Mouse (Mus musculus) CD8-positive naive resting alpha-beta T cell, adult 2 months (primary cell): ENCODE measurements around the gene Arl4c.

Experiments used
- DNase-seq, 2 experiments: peaks; one replicate each; pipeline ENCODE4 v3.0.0; 2022; ENCODE audit warnings: low read depth in 2 of 2, low spot score in 2 of 2

Gene Arl4c

DNA sequence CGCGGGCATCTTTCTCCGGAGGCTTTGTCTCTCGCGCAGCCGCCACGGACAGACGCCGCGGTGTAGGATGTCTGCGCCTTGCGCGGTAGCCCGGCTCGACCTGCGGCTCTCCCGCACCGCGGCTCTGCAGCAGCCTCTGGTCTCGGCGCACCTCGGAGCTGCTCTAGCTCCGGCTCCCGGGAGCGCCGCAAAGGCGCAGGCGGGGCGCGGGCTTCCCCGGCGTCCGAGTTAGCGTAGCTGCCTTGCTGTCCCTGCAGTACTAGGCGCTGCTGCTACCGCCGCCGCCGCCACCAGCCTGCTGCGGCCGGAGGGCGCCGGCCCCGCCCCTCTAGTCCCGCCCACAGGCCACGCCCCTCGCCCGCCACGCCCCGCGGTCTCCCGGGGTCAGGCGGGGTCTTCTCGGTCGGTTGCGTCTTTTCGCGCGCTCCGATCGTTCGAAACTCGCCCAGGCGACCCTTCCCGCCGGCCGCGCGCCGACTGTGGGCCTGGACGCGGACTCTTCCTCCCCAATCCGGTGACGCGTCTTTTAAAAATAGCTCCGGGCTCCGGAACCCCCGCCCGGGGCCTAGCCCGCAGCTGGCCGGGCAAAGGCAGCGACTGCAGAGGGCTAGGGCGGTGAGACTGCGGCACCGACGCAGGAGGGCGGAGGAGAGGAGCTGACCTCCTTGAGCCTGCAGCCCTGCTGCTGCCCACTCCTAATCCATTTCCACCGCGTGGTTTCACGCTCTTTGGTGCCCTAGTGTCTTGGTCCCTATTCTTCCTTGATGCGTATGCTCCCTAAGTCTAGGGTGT, at the start of gene Arl4c:
TSS of gene Arl4c (minus strand) at position 352 of the 792 bp plus-strand sequence.
- DNase-seq = peak; percentile 70 to 74

DNA sequence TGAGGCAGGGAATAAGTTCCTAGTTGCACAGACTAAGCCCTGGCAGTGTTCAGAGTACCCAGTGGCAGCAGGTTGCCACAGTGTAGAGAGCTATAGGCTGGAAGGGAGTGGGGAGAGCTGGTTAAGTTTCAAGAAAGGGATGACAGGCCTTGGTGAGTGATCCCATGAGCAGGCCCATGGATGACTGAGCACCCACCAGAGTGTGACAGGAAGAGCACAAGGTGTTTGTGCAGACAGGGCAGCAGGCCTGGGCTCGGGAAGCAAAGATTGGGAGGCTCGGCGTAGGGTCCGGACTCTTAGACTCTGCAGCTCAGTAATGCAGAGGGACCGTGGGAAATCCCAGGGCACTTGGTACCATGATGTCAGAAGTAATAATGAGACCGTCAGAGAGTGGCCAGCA, 49.3 kb upstream of the Arl4c start:
- no peak for DNase-seq

DNA sequence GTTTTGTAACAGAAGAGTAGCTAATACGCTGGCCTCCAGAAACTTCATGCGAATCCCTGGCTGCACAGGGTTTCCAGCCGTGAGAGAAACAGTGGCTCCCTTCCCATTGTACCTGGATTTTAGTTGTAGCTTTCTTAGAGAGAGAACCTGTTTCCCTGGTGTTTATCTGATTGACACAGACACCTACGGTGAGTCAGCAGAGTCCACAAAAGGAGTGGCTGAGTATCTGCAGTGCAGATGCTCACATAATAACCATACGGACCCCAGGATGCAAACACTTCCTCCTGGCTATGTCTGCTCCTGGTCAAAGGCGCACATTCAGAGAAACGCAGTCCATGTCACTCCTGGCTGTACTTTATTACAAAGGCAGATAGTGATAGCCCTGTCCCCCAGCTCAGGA, 48.6 kb upstream of the Arl4c start:
- no peak for DNase-seq

DNA sequence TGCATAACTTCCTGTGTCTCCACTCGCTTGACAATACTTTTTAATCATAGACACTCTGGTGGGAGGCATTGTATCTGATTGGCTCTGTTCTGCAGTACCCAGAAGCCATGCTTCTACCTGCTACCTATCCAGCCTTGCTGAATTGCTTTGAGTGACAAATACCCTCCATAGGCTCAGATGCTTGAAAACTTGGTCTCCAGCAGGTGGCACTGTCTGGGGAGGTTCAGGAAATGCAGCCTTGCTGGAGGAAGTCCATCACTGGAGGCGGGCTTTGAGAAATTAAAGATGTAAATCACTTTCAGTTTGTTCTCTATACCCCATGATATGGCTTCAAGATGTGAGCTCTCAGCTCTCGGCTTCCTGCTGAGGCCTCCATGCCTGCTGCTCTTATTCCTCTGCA, 48.1 kb upstream of the Arl4c start:
- no peak for DNase-seq

DNA sequence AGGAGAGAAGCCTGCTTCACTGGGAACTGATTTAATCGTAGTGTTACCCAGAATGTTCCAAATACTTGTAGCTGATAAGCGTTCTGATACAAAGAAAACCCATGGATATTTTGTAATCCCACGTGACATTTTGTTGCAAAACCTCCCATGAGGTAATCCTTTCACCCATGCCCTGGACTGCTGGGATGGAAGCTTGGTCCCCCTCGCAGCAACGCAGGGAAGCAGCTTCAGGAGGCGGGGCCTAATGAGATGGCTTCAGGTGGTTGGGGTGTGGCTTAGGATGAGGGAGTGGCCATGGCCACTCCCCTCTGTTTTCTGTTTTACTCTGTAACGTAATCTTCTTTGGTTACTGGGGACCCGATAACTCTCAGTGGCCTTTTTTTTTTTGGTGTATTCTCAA, 47.1 kb upstream of the Arl4c start:
- DNase-seq = no peak

DNA sequence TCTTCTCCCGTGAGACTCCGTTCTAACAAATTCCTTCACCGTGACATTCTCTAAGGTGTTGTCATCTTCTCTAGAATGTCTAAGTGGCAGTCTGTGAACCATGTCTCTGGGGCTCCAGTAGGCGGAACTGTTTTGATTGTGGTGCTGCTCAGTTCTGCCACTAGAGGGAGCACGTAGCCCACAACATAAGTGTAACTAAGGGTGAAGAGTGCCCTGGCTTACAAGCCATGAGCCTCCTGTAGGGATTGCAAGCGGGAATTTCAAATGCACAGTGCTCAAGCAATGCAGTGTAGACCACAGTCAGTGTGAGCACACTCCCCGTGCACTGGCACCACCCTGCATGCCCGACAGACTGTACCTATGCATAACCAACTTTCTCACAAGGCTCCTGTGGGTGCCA, 43.2 kb upstream of the Arl4c start:
- peak; percentile 71 to 84 for DNase-seq

DNA sequence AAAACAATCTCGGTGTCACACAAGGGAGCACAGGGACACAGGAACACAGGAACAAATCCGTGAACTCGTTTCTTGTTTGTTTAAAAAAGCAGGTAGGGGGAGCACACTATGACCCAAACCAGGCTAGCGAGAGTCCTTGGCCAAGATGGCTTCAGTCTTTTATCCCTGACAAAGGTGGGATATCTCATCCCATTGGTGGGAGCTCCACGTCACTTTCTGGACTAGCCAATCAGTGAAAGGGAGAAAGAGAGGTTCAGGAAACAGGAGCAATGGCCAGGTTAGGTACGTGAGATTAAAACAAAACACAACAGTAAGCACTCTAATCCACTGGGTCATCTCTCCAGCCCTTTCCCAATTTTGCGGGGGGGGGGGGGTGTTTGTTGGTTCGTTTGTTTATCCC, 42.2 kb upstream of the Arl4c start:
- no peak for DNase-seq

DNA sequence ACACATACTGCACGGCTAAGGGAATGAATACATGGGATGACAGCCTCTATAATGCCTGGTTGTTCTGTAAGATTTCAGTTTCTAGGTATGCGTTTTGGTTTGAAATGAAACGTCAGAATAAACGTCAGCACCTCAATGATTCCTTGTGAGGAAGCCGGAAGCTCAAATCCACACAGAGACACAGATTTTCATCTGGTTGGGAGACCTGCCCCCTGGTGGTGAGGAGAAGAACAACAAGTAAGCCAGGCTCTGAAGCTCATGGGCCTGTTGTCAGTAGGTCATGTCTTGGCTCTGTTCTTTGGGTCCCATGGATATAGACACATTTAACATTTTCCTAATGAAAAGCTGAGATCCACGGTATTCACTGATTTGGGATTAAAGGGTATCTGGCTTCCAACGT, 40.4 kb upstream of the Arl4c start:
- DNase-seq = peak; percentile 55 to 62

DNA sequence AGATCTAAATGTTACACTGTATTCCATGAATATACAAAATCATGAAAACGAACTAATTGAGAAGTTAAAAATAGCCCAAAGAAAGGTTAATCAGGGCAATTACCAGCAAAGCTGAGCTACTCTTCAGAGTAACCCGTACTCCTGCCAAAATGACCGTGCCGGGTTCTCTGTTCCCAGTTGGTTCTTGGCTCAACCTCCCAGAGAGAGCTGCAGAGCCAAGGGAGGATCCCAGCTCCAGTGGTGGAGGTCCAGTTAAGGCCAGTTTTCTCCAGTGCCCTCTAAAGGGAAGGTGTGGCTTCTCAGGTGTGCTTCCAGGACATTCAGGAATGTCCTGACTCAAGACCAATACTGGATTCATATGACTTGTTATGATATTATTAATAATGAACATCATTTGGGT, 37.5 kb upstream of the Arl4c start:
- DNase-seq = no peak

DNA sequence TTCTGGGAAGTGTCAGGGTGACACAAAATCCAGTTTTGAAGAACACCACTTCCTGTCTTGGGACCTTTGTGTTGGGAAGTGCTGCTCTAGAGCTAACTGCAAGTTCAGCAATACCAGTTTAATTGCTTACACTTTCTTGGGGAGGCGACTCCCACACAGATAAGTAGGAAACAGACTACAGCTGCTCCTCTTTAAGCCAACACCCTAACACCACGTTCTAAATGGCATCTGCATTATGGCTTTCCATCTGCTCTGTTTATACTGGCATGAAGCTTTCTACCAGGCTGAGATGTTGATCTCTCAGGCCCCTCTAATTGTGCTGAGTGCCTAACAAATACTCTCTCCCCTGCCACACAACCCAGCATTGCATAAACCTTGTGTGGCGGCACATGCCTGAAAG, 36.9 kb upstream of the Arl4c start:
- no peak for DNase-seq

DNA sequence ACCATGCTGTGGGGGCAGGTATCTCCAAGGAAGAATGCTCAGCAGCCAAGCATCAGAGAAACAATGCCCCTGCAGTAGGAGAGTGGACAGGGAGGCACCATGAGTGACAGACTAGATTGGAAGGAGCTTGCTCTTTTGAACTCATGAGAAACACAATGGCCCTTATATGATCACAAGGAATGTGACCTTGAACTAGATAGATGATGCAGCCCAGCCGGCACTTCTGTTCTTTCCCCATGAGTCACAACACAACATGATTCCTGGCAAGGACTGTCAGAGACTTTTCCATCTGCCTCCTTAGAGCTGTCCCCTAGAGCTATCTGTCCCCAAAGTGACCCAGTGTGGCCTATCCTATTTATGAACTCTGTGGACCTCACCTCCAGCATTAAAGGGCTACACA, 27.5 kb upstream of the Arl4c start:
- DNase-seq = no peak

DNA sequence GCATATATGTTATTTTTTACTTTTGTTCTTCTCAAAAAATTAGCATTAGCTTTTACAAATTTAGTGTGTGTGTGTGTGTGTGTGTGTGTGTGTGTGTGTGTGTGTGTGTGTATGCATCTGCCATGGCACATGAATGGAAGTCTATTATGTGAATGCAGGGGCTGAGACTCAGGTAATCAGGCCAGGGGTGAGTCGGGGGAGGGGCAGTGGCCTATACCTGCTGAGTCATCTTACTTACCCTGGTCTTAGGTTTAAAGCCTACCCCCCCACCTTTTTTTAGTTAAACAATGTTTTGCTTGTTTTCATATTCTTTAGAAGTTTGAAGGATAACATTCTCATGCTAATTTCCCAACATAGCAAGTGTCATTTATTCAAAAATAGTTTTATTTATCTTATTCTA, 25.3 kb upstream of the Arl4c start:
- DNase-seq = no peak

DNA sequence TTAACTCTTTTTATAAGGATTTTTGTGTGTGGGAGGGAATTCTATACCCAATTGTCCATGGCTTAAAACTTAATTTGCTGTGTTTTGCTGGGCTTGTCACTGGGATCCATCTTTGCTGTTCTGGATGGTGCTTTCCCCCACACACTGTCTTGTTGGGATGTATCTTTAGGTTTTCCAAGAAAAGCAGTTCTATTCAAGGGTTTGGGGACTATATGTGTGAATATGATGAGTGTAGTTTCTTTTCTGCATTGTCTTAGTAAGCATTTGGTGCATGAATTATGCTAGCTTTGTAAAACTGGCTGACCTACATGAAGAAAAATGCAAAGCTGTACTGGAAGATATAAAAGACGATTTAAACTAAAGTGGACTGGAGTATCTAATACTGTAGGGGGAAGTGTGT, 23.7 kb upstream of the Arl4c start:
- no peak for DNase-seq

DNA sequence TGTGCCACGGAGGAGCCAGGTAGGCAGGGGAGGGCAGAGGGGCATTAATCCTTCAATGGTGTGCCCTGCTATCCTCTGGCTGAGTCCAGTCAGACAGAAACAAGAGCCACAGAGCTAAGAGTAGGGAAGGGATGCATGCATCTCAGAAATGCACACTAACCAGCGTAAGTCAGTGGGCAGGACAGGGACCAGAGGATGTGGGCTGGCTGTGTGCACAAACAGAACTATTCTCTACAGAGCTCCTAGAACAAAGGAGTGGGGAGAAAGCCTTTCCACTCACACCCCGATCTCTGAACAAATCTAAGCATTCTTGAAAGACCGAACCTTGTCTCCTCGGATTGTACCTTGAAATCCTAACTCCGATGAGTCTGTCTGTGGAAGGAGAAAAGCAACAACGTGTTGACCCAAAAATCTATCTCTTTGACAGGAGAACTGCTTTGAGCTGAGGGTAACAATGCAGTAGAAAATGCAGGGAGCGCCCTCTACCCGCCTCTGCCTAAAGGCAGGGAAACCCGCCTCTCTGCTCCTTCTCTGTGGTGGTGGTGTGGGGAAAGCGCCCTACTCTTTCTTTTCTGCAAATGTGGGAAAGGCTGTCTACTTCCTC, 18.7 kb upstream of the Arl4c start:
- DNase-seq = no peak

DNA sequence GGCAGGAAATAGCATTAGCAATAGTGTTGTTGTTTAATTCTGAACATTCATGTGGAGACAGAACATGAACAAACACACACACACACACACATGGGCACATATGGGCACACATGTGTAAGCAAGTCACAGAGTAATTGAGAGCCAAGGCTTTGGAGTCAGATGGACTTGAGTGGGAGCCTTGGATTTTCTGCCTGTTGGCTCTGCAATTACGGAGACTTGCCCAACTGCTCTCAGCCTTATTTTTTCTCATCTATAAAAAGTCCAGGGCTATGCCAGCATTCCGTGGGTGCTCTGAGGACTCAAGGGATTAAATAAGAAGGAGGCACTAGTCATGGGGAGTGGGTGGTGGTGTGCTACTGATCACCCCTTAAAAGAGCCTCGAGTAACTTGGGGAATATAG, 16.5 kb upstream of the Arl4c start:
- no peak for DNase-seq

DNA sequence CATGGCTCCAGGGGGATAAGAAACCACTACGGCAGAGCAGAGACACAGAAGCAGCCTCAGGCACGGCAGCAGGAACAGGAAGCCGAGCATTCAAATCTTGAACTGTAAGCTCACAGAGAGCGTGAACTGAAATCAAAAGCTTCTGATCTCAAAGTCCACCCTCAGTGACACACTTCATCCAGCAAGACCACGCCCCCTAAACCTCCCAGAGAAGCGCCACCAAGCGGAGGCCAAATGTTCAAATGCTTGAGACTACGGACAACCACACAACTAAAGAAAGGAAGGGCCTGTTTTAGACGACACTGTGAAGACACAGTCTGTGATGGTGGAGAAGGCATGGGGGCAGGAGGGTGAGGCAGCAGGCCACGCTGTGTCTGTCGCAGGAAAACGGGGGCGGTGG, 15.7 kb upstream of the Arl4c start:
- no peak for DNase-seq

DNA sequence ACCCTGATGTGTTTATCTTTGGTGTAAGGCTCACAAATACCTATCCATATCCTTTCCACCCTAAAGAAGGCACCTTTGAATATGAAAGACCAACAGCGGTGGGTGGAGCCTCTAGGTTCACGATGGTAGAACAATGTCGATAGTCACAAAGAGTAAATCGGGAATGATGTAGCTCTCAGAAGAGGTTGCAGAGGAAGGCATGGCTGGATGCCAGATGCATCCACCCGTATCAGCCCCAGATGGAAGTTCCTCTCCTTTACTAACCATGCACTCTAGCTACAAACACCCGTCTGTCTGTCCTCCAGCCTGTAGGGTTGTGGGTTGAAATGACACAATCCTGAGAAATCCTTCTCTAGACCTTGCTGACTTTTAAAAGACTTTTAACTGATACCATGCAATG, 10.0 kb upstream of the Arl4c start:
- DNase-seq = no peak

DNA sequence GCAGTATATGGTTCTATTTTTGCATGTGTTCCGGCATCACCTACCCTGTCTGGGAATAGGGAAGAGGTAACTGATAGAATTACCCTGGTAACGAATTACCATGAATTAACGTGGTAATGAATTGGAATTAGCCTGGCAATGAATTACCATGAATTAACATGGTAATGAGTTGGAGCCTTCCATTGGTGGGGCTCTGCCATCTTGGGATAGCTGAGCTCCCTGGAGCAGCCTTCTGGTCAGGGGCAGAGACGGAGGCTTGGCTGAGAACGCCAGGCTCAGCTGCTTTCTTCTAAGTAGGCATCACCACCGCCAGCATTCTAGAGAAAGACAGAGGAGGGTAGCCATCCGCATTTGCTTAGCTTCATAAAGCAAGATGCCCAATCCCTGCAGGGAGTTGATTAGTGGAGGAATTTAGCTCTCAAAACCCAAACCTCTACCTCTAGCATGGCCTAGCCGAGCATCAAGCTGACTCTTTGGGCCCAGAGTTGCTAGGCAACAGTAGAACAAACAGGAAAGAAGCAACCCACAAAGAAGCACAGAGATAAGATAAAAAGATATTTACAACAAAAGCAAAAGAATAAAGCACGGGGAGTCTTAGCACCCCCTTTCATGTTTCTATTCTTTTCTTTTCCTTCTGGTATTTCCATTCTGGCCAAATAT, 6.8 kb upstream of the Arl4c start:
- peak; percentile 57 to 70 for DNase-seq

DNA sequence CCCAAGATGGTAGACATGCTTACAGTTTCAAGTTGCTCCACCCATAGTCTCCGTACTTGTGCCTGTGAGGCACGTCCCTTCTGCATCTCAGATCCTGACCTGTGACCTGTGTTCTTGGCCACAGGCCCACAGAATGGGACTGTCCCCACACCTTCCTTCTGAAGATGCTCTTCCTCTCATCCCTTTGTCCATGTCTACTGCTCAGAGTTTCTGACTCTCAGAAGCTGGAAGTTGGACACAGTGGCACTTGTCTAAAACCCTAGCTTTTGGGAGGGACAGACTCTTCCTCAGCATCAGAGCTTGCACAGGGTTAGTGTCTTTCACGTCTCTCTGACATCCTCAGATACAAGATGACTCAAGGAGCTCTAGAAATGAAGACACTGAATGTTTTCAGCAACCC, 6.2 kb upstream of the Arl4c start:
- DNase-seq = no peak

DNA sequence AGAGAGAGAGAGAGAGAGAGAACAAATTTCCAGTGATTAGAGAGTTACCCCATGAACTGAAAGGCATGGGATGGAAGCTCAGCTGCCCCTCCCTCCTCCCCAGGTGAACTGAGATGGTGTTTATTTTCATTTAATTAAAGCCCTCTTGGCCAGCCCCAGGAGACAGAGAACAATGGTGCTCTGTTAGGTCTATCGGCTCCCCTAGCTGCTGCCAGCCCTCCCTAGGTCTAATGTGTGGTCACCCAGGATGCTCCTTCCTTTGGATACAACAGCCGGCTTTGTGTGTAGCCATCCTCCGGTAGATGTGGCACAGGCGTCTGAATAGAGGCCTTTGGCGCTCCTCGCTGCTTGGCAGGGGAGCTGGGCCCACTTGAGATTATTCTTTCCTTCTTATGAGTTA, 5.5 kb upstream of the Arl4c start:
- DNase-seq = no peak

DNA sequence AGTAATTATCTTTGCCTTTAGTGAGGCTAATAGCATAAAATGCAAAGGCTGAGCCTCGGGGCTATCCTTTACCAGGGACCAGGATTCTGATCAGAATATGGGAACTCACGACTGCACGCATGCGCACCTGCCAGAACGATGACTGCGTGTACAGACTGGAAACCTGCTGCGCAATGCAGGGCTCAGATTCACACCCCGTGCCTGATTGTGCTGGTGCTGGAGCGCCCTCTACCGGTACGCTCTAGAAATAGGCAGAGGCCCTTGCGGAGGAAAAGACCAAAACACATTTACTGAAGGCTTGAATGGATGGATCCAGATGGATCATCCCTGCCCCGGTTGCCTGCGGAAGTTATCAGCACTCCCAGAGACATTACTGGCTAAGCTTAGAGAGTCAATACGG, 3.8 kb upstream of the Arl4c start:
- DNase-seq = peak; percentile 83 to 88

DNA sequence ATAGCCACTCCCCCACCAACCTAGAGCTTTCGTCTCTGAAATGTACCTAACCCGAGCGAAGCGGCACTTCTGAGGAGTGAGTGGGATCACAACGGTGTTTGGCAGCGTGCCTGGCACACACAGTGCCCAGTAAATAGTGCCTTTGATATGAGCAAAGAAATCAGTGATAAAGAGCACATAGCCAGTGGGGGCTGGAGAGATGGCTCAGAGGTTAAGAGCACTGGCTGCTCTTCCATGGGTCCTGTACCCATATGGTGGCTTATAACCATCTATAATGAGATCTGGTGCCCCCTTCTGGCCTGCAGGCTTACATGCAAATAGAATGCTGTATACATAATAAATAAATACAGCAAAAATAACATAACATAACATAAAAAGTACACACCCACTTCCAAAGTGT, 3.0 kb upstream of the Arl4c start:
- DNase-seq = peak; percentile 67 to 79
